Mouse (Mus musculus) gastrocnemius, adult 2 months (tissue): ENCODE measurements around the gene Prkca. TPM values are rescaled to one million over a fixed set of nuclear protein-coding genes. Genes with fewer than 3 reads are reported as not detected.

Source experiments
- DNase-seq: peaks from one replicate; pipeline ENCODE4 v3.0.0; 2022
- H3K27ac ChIP-seq: fragments of 200-600 bp; 2 replicates; pipeline ENCODE4 v1.8.1; 2022; ENCODE audit warnings: mild to moderate bottlenecking
- H3K4me3 ChIP-seq: fragments of 200-600 bp; 2 replicates; pipeline ENCODE4 v1.8.1; 2022; ENCODE audit warnings: mild to moderate bottlenecking, moderate library complexity
- CTCF ChIP-seq: fragments of 200-600 bp; IDR thresholded peaks from 2 replicates; pipeline ENCODE4 v1.8.1; 2022; ENCODE audit warnings: antibody characterized with exemption, mild to moderate bottlenecking, moderate library complexity
- intact Hi-C: fragments of 180-260 bp; cut with DNase I; formaldehyde crosslinking; loops from one replicate; pipeline ENCODE4 v1.15.1; 2025
- total RNA-seq, 2 experiments: library from RNA; stranded (reverse); gene quantifications; 2 replicates each; pipeline ENCODE4 v1.2.3; 2021

The Prkca gene
- total RNA-seq, 2 experiments from 2014 or later, result 54.9 to 57.8 TPM

DNA sequence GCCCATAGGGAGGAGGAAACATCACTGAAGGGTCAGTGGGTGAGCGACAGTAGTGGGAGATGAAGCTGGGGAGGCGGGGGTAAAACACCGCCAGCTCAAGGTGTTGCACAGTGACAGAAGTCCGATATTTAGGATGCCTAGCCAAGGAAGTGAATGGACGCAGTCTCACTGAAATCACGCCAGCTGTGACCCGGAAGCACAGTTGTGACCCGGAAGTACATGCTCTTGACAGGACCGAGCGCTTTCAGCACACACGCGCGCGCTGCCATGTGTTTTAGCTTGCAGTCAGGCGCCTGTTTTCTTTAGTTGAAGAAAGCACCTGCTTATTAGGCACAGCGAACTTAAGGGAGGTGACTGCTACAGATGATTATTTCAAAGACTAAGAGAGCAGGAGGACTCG lies 304.0 kb downstream of the Prkca start:
- no peak for TF ChIP-seq CTCF
- intact Hi-C loops, result loop anchor here (10.0 kb wide), 1 partner anchor 175 kb away; no protein-coding TSS in a partner anchor
- Histone ChIP-seq H3K4me3 (no peak overlapping the region), H3K27ac (no peak overlapping the region)
- no peak for DNase-seq

DNA sequence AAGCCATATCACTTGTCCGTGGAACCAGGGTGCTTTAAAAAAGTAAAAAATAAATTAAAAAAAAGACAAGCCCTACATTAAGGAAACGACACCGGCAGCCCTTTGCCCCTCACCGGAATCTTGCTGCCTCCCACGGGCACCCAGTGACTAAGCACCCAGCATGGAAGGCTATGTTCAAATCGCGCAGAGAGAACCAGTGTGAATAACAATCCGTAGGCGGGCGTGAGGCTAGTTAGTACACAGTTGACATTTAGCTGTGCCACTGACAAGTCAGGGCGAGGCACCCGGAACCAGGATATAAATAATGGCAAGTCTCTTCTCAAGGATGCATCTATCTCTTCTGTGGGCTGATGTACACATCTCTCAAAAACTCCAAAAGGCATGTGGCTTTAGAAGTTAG lies 304.7 kb downstream of the Prkca start:
- intact Hi-C loops, result loop anchor here (10.0 kb wide), 1 partner anchor 176 kb away; no protein-coding TSS in a partner anchor
- no peak for TF ChIP-seq CTCF
- Histone ChIP-seq H3K4me3 (no peak overlapping the region), H3K27ac (no peak overlapping the region)
- no peak for DNase-seq

DNA sequence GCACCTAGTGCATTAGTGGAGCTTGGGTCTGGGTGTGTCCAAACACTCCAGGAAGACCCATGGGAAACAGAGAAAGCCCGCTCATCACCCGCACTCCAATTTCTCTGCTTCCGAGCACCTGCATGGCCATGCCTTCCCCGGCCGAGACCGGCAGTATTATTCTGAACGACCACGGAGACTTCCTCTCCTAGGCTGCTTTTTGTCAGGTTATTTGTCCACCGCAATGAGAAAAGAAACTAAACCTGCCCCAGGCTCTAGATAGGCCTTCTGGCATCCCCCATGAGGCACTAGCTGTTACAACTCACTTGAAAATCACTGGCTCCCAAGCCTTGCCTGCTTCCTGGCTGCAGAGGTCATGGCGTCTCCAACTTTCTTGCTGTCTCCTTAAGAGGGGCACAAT lies 307.4 kb downstream of the Prkca start:
- TF ChIP-seq CTCF, result no peak
- no peak for DNase-seq
- Histone ChIP-seq H3K27ac (0 out of 2 replicates have a peak overlapping the region, but pooled peaks have one; percentile 31), H3K4me3 (no peak overlapping the region)
- intact Hi-C loops, result loop anchor here (10.0 kb wide), 1 partner anchor 178 kb away; no protein-coding TSS in a partner anchor

DNA sequence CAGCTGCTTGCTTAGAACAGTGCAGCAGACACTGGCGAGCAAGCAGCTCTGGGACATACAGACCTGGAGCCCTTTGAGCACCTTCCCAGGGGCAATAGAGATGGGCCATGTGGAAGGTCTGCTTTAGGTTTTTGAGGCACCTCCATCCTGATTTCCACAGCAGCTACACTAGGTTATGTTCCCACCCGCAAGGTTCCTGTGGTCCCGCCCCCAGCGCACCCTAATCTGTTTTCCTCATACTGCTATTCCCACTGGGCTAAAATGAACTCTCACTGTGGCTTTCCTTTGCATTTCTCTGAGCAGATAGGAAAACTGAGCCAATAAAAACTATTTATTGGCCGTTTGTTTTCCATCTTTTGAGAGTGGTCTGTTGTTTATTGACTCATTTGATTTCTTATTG lies 308.0 kb downstream of the Prkca start:
- TF ChIP-seq CTCF, result no peak
- intact Hi-C loops, result loop anchor here (10.0 kb wide), 1 partner anchor 179 kb away; no protein-coding TSS in a partner anchor
- DNase-seq, result no peak
- Histone ChIP-seq H3K4me3 (no peak overlapping the region), H3K27ac (0 out of 2 replicates have a peak overlapping the region, but pooled peaks have one; percentile 28)

GRCm38 (mm10) chr11:108034376-108034775 lies 309.4 kb downstream of the Prkca start:
- Histone ChIP-seq H3K27ac (0 out of 2 replicates have a peak overlapping the region, but pooled peaks have one; percentile 8), H3K4me3 (no peak overlapping the region)
- no peak for TF ChIP-seq CTCF
- no peak for DNase-seq
- intact Hi-C loops, result loop anchor here (10.0 kb wide), 1 partner anchor 180 kb away; no protein-coding TSS in a partner anchor

GRCm38 (mm10) chr11:108032568-108032967 lies 311.2 kb downstream of the Prkca start:
- intact Hi-C loops, result loop anchor here (10.0 kb wide), 1 partner anchor 182 kb away; no protein-coding TSS in a partner anchor
- Histone ChIP-seq H3K4me3 (no peak overlapping the region), H3K27ac (peak overlapping the region; percentile 67)
- DNase-seq, result no peak
- TF ChIP-seq CTCF, result no peak

- peak; percentile 69 for DNase-seq
- peak; percentile 91 for TF ChIP-seq CTCF
- intact Hi-C loops, result loop anchor here (10.0 kb wide), 1 partner anchor 184 kb away; no protein-coding TSS in a partner anchor
These were observed 312.6 kb downstream of the Prkca start for GRCm38 (mm10) chr11:108030956-108031604.

GRCm38 (mm10) chr11:108029321-108029720 lies 314.4 kb downstream of the Prkca start:
- no peak for DNase-seq
- no peak for TF ChIP-seq CTCF
- intact Hi-C loops, result loop anchor here (5.0 kb wide), 1 partner anchor 98 kb away; no protein-coding TSS in a partner anchor
- Histone ChIP-seq H3K4me3 (no peak overlapping the region), H3K27ac (no peak overlapping the region; the same call in 1 of the 2 replicates)

More at GRCm38 (mm10) chr11:108030956-108031604, 312.6 kb downstream of the Prkca start:
- Histone ChIP-seq H3K4me3 (no peak overlapping the region), H3K27ac (peak overlapping the region; percentile 38; the same call in 1 of the 2 replicates)

- H3K4me3 ChIP-seq, result peak overlapping the region; percentile 32
- peak; percentile 48 for DNase-seq
- TF ChIP-seq CTCF, result no peak
- peak overlapping the region; percentile 63 for H3K27ac ChIP-seq
- intact Hi-C loops, result loop anchor here (5.0 kb wide), 1 partner anchor 99 kb away; no protein-coding TSS in a partner anchor
These were observed 315.3 kb downstream of the Prkca start for GRCm38 (mm10) chr11:108028398-108028797.

GRCm38 (mm10) chr11:108025726-108026425 lies 317.9 kb downstream of the Prkca start:
- intact Hi-C loops, result loop anchor here (2.0 to 5.0 kb wide), 2 partner anchors 101 to 353 kb away; no protein-coding TSS in a partner anchor
- peak overlapping the region; percentile 53 for H3K27ac ChIP-seq
- DNase-seq, result peak; percentile 63
- TF ChIP-seq CTCF, result peak; percentile 79
- no peak overlapping the region for H3K4me3 ChIP-seq

- intact Hi-C loops, result no loop called here
- peak; percentile 85 for DNase-seq
- H3K4me3 ChIP-seq, result no peak overlapping the region
- no peak for TF ChIP-seq CTCF
- peak overlapping the region; percentile 63 for H3K27ac ChIP-seq
These were observed 320.5 kb downstream of the Prkca start for GRCm38 (mm10) chr11:108023188-108023587.

- no peak overlapping the region for H3K27ac ChIP-seq
- intact Hi-C loops, result no loop called here
- no peak overlapping the region for H3K4me3 ChIP-seq
- no peak for DNase-seq
- no peak for TF ChIP-seq CTCF
These were observed 322.8 kb downstream of the Prkca start for GRCm38 (mm10) chr11:108020889-108021288.

DNA sequence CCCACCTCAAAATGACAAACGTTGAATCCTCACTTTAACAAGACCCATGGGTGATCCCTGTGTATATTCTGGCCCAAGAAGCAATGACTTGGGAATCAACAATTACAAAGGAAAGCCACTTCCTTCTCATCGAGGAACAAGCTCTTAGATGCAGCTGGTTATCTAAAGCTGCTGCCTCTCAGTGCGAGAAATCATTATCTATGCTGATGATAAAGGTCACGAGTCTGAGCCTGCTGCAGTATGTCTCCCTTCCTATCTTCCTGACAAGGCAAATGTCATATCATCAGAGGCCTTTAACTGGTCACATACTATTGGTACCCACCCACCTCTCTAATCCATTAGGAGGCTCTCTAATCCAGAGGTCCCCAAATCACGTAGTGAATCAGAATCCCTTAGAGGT lies 328.4 kb downstream of the Prkca start:
- H3K4me3 ChIP-seq, result no peak overlapping the region
- TF ChIP-seq CTCF, result no peak
- no peak overlapping the region for H3K27ac ChIP-seq
- intact Hi-C loops, result no loop called here
- no peak for DNase-seq
